Mouse (Mus musculus): ENCODE data around the gene Nup107. TPM values are rescaled to one million over a fixed set of nuclear protein-coding genes. Genes with fewer than 3 reads are reported as not detected.
"Not testable (repeated sequence)": the region's sequence is repeated elsewhere in the genome, so short reads cannot be mapped to it uniquely, and the experiment has no call there.

Gene Nup107
- polyA plus RNA-seq, 1 experiment from 2014 or later = 95.1 TPM

GRCm38 (mm10) chr10:117762281-117762830, 30.1 kb downstream of the Nup107 start:
- 94% methylated on average over 2 of the region's 2 CpGs for WGBS
- Histone ChIP-seq H3K4me3 (ENCODE audit: low read depth, low read length) (no peak overlapping the region), H3K36me3 (ENCODE audit: control insufficient read depth, insufficient read depth, low read length) (peaks cover 40% of the 10 kb centered on the region), H3K9me3 (ENCODE audit: control insufficient read depth, low read length) (no peaks in the 10 kb centered on the region), H3K4me2 (no peak overlapping the region), H3K27ac (ENCODE audit: low read depth, low read length) (no peak overlapping the region), H3K27me3 (ENCODE audit: control insufficient read depth, insufficient read depth, low read length) (no peaks in the 10 kb centered on the region), H3K4me1 (ENCODE audit: control insufficient read depth, insufficient read depth, low read length) (no peaks in the 10 kb centered on the region), H3K9ac (ENCODE audit: low read length) (no peak overlapping the region)
- no peak for ATAC-seq (ENCODE audit: low FRiP score)
- DNase-seq (ENCODE audit: low spot score, missing footprints) = peak; percentile 59

- 92% methylated on average over 6 of the region's 6 CpGs for WGBS
Measured at GRCm38 (mm10) chr10:117761551-117761950, 31.0 kb downstream of the Nup107 start.

GRCm38 (mm10) chr10:117760831-117761335, 31.6 kb downstream of the Nup107 start:
- Histone ChIP-seq H3K36me3 (ENCODE audit: control insufficient read depth, insufficient read depth, low read length) (peaks cover 46% of the 10 kb centered on the region), H3K27ac (ENCODE audit: low read depth, low read length) (no peak overlapping the region), H3K4me2 (no peak overlapping the region), H3K9me3 (ENCODE audit: control insufficient read depth, low read length) (no peaks in the 10 kb centered on the region), H3K4me3 (ENCODE audit: low read depth, low read length) (no peak overlapping the region), H3K4me1 (ENCODE audit: control insufficient read depth, insufficient read depth, low read length) (no peaks in the 10 kb centered on the region), H3K9ac (ENCODE audit: low read length) (no peak overlapping the region), H3K27me3 (ENCODE audit: control insufficient read depth, insufficient read depth, low read length) (no peaks in the 10 kb centered on the region)
- ATAC-seq (ENCODE audit: low FRiP score) (no peak), DNase-seq (ENCODE audit: low spot score, missing footprints) (peak; percentile 65)
- 96% methylated on average over 9 of the region's 9 CpGs for WGBS

More at GRCm38 (mm10) chr10:117761551-117761950, 31.0 kb downstream of the Nup107 start:
- DNase-seq (ENCODE audit: low spot score, missing footprints) = peak; percentile 31
- no peak overlapping the region for H3K4me2 ChIP-seq
- no peak overlapping the region for H3K9ac ChIP-seq (ENCODE audit: low read length)
- peaks cover 46% of the 10 kb centered on the region for H3K36me3 ChIP-seq (ENCODE audit: control insufficient read depth, insufficient read depth, low read length)
- H3K9me3 ChIP-seq (ENCODE audit: control insufficient read depth, low read length) = no peaks in the 10 kb centered on the region
- no peak overlapping the region for H3K4me3 ChIP-seq (ENCODE audit: low read depth, low read length)
- no peak for ATAC-seq (ENCODE audit: low FRiP score)
- no peaks in the 10 kb centered on the region for H3K27me3 ChIP-seq (ENCODE audit: control insufficient read depth, insufficient read depth, low read length)
- H3K27ac ChIP-seq (ENCODE audit: low read depth, low read length) = no peak overlapping the region
- H3K4me1 ChIP-seq (ENCODE audit: control insufficient read depth, insufficient read depth, low read length) = no peaks in the 10 kb centered on the region

- peaks cover 42% of the 10 kb centered on the region for H3K36me3 ChIP-seq (ENCODE audit: control insufficient read depth, insufficient read depth, low read length)
- no peak overlapping the region for H3K27ac ChIP-seq (ENCODE audit: low read depth, low read length)
- 95% methylated on average over 10 of the region's 10 CpGs for WGBS
Measured at GRCm38 (mm10) chr10:117759844-117760630, 32.5 kb downstream of the Nup107 start.

GRCm38 (mm10) chr10:117758749-117759727, 33.5 kb downstream of the Nup107 start:
- Histone ChIP-seq H3K4me3 (ENCODE audit: low read depth, low read length) (no peak overlapping the region), H3K4me2 (no peak overlapping the region), H3K27me3 (ENCODE audit: control insufficient read depth, insufficient read depth, low read length) (no peaks in the 10 kb centered on the region), H3K27ac (ENCODE audit: low read depth, low read length) (no peak overlapping the region), H3K9ac (ENCODE audit: low read length) (no peak overlapping the region), H3K4me1 (ENCODE audit: control insufficient read depth, insufficient read depth, low read length) (no peaks in the 10 kb centered on the region), H3K9me3 (ENCODE audit: control insufficient read depth, low read length) (no peaks in the 10 kb centered on the region), H3K36me3 (ENCODE audit: control insufficient read depth, insufficient read depth, low read length) (peaks cover 47% of the 10 kb centered on the region)
- DNase-seq (ENCODE audit: low spot score, missing footprints) (peak; percentile 71), ATAC-seq (ENCODE audit: low FRiP score) (no peak)
- WGBS = 90% methylated on average over 18 of the region's 18 CpGs

More at GRCm38 (mm10) chr10:117759844-117760630, 32.5 kb downstream of the Nup107 start:
- H3K4me3 ChIP-seq (ENCODE audit: low read depth, low read length) = no peak overlapping the region
- DNase-seq (ENCODE audit: low spot score, missing footprints) = peak; percentile 79
- H3K9me3 ChIP-seq (ENCODE audit: control insufficient read depth, low read length) = no peaks in the 10 kb centered on the region
- ATAC-seq (ENCODE audit: low FRiP score) = no peak
- H3K4me2 ChIP-seq = no peak overlapping the region
- no peak overlapping the region for H3K9ac ChIP-seq (ENCODE audit: low read length)
- H3K4me1 ChIP-seq (ENCODE audit: control insufficient read depth, insufficient read depth, low read length) = no peaks in the 10 kb centered on the region
- H3K27me3 ChIP-seq (ENCODE audit: control insufficient read depth, insufficient read depth, low read length) = no peaks in the 10 kb centered on the region

- H3K27ac ChIP-seq (ENCODE audit: low read depth, low read length); ATAC-seq (ENCODE audit: low FRiP score); H3K4me3 ChIP-seq (ENCODE audit: low read depth, low read length); H3K4me1 ChIP-seq (ENCODE audit: control insufficient read depth, insufficient read depth, low read length); H3K27me3 ChIP-seq (ENCODE audit: control insufficient read depth, insufficient read depth, low read length); H3K9ac ChIP-seq (ENCODE audit: low read length); H3K9me3 ChIP-seq (ENCODE audit: control insufficient read depth, low read length); H3K4me2 ChIP-seq: not testable (repeated sequence)
- WGBS = 95% methylated on average over 3 of the region's 3 CpGs
- DNase-seq (ENCODE audit: low spot score, missing footprints) = peak; percentile 10
- peaks cover 44% of the 10 kb centered on the region for H3K36me3 ChIP-seq (ENCODE audit: control insufficient read depth, insufficient read depth, low read length)
Measured at GRCm38 (mm10) chr10:117758344-117758743, 34.2 kb downstream of the Nup107 start.

- Histone ChIP-seq H3K9me3 (ENCODE audit: control insufficient read depth, low read length) (no peaks in the 10 kb centered on the region), H3K9ac (ENCODE audit: low read length) (no peak overlapping the region), H3K4me2 (no peak overlapping the region), H3K4me3 (ENCODE audit: low read depth, low read length) (no peak overlapping the region), H3K4me1 (ENCODE audit: control insufficient read depth, insufficient read depth, low read length) (no peaks in the 10 kb centered on the region), H3K36me3 (ENCODE audit: control insufficient read depth, insufficient read depth, low read length) (peaks cover 41% of the 10 kb centered on the region), H3K27me3 (ENCODE audit: control insufficient read depth, insufficient read depth, low read length) (no peaks in the 10 kb centered on the region), H3K27ac (ENCODE audit: low read depth, low read length) (no peak overlapping the region)
- 94% methylated on average over 7 of the region's 7 CpGs for WGBS
- DNase-seq (ENCODE audit: low spot score, missing footprints) (peak; percentile 47), ATAC-seq (ENCODE audit: low FRiP score) (no peak)
Measured at GRCm38 (mm10) chr10:117757796-117758342, 34.6 kb downstream of the Nup107 start.

- Histone ChIP-seq H3K36me3 (ENCODE audit: control insufficient read depth, insufficient read depth, low read length) (peaks cover 41% of the 10 kb centered on the region), H3K4me2 (no peak overlapping the region), H3K4me3 (ENCODE audit: low read depth, low read length) (no peak overlapping the region), H3K9me3 (ENCODE audit: control insufficient read depth, low read length) (no peaks in the 10 kb centered on the region), H3K9ac (ENCODE audit: low read length) (no peak overlapping the region), H3K27ac (ENCODE audit: low read depth, low read length) (no peak overlapping the region), H3K27me3 (ENCODE audit: control insufficient read depth, insufficient read depth, low read length) (no peaks in the 10 kb centered on the region), H3K4me1 (ENCODE audit: control insufficient read depth, insufficient read depth, low read length) (no peaks in the 10 kb centered on the region)
- peak; percentile 23 for DNase-seq (ENCODE audit: low spot score, missing footprints)
- 98% methylated on average over 1 of the region's 1 CpGs for WGBS
- no peak for ATAC-seq (ENCODE audit: low FRiP score)
Measured at GRCm38 (mm10) chr10:117757259-117757658, 35.2 kb downstream of the Nup107 start.

All from midbrain, embryonic 11.5 days (tissue).